Mouse (Mus musculus): Measurements from ENCODE around the gene Nlk. TPM values are rescaled to one million over a fixed set of nuclear protein-coding genes. Genes with fewer than 3 reads are reported as not detected.
"Not testable (repeated sequence)": the region's sequence is repeated elsewhere in the genome, so short reads cannot be mapped to it uniquely, and the experiment has no call there.

Nlk gene
- polyA plus RNA-seq, 1 experiment from 2014 or later, result 14.9 TPM

DNA sequence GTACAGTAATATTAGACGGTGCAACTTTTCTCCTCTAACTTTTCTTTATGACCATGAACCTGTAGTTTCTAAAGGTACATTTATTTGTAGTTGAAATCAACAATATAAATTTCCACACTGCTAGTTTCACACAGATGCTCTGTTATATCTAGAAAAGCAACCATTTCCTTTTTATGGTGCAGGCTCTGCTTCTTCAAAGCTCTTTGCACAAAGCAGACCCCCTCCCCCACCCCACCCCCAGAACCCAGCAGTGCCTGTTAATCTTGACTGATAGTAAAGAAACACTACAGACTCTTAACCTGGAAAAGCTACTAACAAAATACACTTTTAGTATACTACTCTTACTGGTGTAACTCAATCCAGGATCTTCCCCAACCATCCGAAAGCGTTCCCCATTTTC is 6.6 kb downstream of the Nlk start:
- 70% methylated on average over 3 of the region's 3 CpGs for WGBS
- no peak overlapping the region for H3K4me3 ChIP-seq (ENCODE audit: control insufficient read depth in 1 of 2, insufficient read depth in 1 of 2, low read depth in 1 of 2, low read length in 2 of 2)
- peak overlapping the region; percentile 5 for H3K4me2 ChIP-seq (ENCODE audit: low read length)
- no peaks in the 10 kb centered on the region for H3K27me3 ChIP-seq (ENCODE audit: control insufficient read depth, insufficient read depth, low read length)
- H3K4me1 ChIP-seq (ENCODE audit: control insufficient read depth in 2 of 2, insufficient read depth in 2 of 2, low read length in 2 of 2), result peaks cover 9 to 56% of the 10 kb centered on the region in 2 experiments
- 0 out of 4 replicates have a peak overlapping the region, but pooled peaks of 1 of the 2 experiments have one; percentile 7 for H3K27ac ChIP-seq (replicated peaks in 1 of 2; ENCODE audit: control insufficient read depth in 1 of 2, insufficient read depth in 1 of 2, low read depth in 2 of 2, low read length in 2 of 2)
- no peaks in the 10 kb centered on the region for H3K9me3 ChIP-seq (ENCODE audit: control insufficient read depth, low read length)
- 0 out of 2 replicates have a peak, but pooled peaks cover 6% of the 10 kb centered on the region for H3K36me3 ChIP-seq (ENCODE audit: control insufficient read depth, insufficient read depth, low read length)
- no peak for ATAC-seq (ENCODE audit: insufficient number of reproducible peaks, insufficient read depth, low FRiP score, low read depth)
- H3K9ac ChIP-seq (ENCODE audit: low read length), result no peak overlapping the region

DNA sequence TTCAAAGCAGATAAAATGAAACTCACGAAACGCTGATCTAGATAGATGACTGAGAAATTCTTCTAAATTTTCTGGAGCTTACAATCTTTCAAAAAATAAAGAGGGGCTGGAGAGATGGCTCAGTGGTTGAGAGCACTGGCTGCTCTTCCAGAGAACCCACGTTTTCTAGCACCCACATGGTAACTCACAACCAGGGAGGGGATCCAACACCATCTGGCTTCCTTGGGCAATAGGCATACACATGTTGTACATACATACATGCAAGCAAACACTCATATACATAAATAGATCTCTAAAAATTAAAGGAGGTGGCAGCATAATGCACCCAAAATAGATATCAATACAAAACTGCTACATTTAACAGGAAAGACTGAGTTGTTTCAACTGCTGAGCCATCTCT is 16.1 kb downstream of the Nlk start:
- Histone ChIP-seq H3K4me3 (ENCODE audit: control insufficient read depth in 1 of 2, insufficient read depth in 1 of 2, low read depth in 1 of 2, low read length in 2 of 2) (no peak overlapping the region), H3K9me3 (ENCODE audit: control insufficient read depth, low read length) (no peaks in the 10 kb centered on the region), H3K27me3 (ENCODE audit: control insufficient read depth, insufficient read depth, low read length) (no peaks in the 10 kb centered on the region), H3K4me2 (ENCODE audit: low read length) (no peak overlapping the region), H3K36me3 (ENCODE audit: control insufficient read depth, insufficient read depth, low read length) (peaks cover 21% of the 10 kb centered on the region), H3K4me1 (ENCODE audit: control insufficient read depth in 2 of 2, insufficient read depth in 2 of 2, low read length in 2 of 2) (no peaks in the 10 kb centered on the region), H3K27ac (replicated peaks in 1 of 2; ENCODE audit: control insufficient read depth in 1 of 2, insufficient read depth in 1 of 2, low read depth in 2 of 2, low read length in 2 of 2) (no peak overlapping the region), H3K9ac (ENCODE audit: low read length) (no peak overlapping the region)
- no peak for ATAC-seq (ENCODE audit: insufficient number of reproducible peaks, insufficient read depth, low FRiP score, low read depth)
- 84% methylated on average over 3 of the region's 3 CpGs for WGBS

DNA sequence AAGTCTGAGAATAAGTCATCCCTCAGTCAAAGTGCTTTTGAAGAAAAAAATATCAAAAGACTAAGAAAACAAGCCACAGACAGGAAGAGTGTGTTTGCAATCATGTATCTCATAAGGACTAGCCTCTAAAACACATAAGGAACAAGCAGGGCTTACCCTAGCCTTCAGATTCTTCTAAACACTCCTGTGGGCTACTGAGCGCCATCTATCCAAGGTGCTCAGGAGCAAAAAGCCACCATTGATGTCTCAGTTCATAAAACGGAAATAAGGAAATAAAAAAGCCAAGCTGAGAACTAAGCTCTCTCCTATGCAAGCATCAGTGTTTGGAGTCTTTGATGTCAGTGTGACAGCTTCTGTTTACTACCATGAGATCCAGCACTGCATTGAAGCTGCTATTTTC is 18.4 kb downstream of the Nlk start:
- Histone ChIP-seq H3K9ac (ENCODE audit: low read length) (no peak overlapping the region), H3K27me3 (ENCODE audit: control insufficient read depth, insufficient read depth, low read length) (no peaks in the 10 kb centered on the region), H3K4me2 (ENCODE audit: low read length) (no peak overlapping the region), H3K4me1 (ENCODE audit: control insufficient read depth in 2 of 2, insufficient read depth in 2 of 2, low read length in 2 of 2) (no peaks in the 10 kb centered on the region), H3K9me3 (ENCODE audit: control insufficient read depth, low read length) (no peaks in the 10 kb centered on the region), H3K4me3 (ENCODE audit: control insufficient read depth in 1 of 2, insufficient read depth in 1 of 2, low read depth in 1 of 2, low read length in 2 of 2) (no peak overlapping the region), H3K27ac (replicated peaks in 1 of 2; ENCODE audit: control insufficient read depth in 1 of 2, insufficient read depth in 1 of 2, low read depth in 2 of 2, low read length in 2 of 2) (no peak overlapping the region), H3K36me3 (ENCODE audit: control insufficient read depth, insufficient read depth, low read length) (peaks cover 6% of the 10 kb centered on the region; the same call in 1 of the 2 replicates)
- WGBS, result 63% methylated on average over 2 of the region's 2 CpGs
- ATAC-seq (ENCODE audit: insufficient number of reproducible peaks, insufficient read depth, low FRiP score, low read depth), result no peak

DNA sequence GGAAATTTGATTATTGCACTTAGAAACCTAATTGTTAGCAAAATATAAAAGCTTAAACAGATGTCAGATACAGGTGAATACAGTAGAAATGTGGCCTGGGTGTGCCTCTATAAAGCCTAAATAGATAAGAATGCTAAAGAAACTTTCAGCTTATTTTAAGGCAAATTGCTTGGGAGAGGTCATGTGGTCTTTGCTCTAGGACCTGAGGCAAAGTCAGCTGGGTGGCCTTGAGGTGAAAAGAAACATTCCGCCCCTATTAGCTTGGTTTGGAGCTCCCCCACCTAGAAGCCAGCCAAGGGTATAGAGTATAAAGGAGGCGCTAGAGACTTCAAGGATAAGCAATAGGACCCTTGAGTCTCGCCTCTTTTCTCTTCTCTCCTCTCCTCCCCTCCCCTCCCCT is 28.5 kb downstream of the Nlk start:
- Histone ChIP-seq H3K27ac (replicated peaks in 1 of 2; ENCODE audit: control insufficient read depth in 1 of 2, insufficient read depth in 1 of 2, low read depth in 2 of 2, low read length in 2 of 2) (no peak overlapping the region), H3K4me2 (ENCODE audit: low read length) (no peak overlapping the region), H3K4me1 (ENCODE audit: control insufficient read depth in 2 of 2, insufficient read depth in 2 of 2, low read length in 2 of 2) (peaks cover 2 to 29% of the 10 kb centered on the region in 2 experiments), H3K36me3 (ENCODE audit: control insufficient read depth, insufficient read depth, low read length) (no peaks in the 10 kb centered on the region), H3K9me3 (ENCODE audit: control insufficient read depth, low read length) (no peaks in the 10 kb centered on the region), H3K27me3 (ENCODE audit: control insufficient read depth, insufficient read depth, low read length) (no peaks in the 10 kb centered on the region), H3K9ac (ENCODE audit: low read length) (no peak overlapping the region), H3K4me3 (ENCODE audit: control insufficient read depth in 1 of 2, insufficient read depth in 1 of 2, low read depth in 1 of 2, low read length in 2 of 2) (no peak overlapping the region)
- ATAC-seq (ENCODE audit: insufficient number of reproducible peaks, insufficient read depth, low FRiP score, low read depth), result no peak
- WGBS, result 51% methylated on average over 3 of the region's 3 CpGs

DNA sequence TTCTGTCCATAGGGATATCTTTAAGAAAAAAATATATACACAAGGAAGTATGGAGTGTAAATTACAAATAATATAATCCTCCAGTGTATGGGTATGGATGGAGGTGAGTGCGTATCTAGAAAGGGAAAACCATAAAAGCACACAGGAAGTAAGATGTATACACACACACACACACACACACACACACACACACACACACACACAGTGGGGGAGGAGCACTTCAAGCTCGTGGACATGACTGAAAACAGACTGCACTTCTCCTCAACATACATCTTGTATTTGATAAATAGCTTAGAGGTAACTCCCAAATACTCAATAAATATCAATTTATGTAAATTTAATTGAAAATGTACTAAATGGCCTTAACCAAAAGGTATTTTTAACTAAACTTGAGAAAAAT is 32.3 kb downstream of the Nlk start:
- Histone ChIP-seq H3K27ac (replicated peaks in 1 of 2; ENCODE audit: control insufficient read depth in 1 of 2, insufficient read depth in 1 of 2, low read depth in 2 of 2, low read length in 2 of 2) (no peak overlapping the region), H3K36me3 (ENCODE audit: control insufficient read depth, insufficient read depth, low read length) (no peaks in the 10 kb centered on the region), H3K4me3 (ENCODE audit: control insufficient read depth in 1 of 2, insufficient read depth in 1 of 2, low read depth in 1 of 2, low read length in 2 of 2) (no peak overlapping the region), H3K4me1 (ENCODE audit: control insufficient read depth in 2 of 2, insufficient read depth in 2 of 2, low read length in 2 of 2) (peaks cover 2 to 30% of the 10 kb centered on the region in 2 experiments), H3K27me3 (ENCODE audit: control insufficient read depth, insufficient read depth, low read length) (no peaks in the 10 kb centered on the region), H3K4me2 (ENCODE audit: low read length) (no peak overlapping the region), H3K9me3 (ENCODE audit: control insufficient read depth, low read length) (no peaks in the 10 kb centered on the region), H3K9ac (ENCODE audit: low read length) (no peak overlapping the region)
- no peak for ATAC-seq (ENCODE audit: insufficient number of reproducible peaks, insufficient read depth, low FRiP score, low read depth)
- 55% methylated on average over 2 of the region's 2 CpGs for WGBS

DNA sequence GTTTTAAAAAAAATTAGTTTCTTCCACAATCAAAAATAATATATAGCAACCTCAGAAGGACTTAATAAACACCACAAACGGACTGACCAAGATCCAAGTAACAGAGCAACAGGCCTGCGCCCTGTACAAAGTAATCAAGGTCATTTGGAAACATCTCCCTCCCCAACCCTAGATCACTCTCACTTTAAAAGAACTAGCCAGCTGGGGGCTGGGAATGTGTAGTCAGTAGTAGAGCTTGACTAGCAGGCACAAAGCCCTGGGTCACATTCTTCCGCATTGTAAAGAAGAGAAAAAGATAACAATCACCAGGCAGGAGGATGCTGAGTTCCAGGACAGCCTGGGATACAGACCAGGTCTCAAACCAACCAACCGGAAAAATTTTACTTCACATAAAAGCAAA is 33.3 kb downstream of the Nlk start:
- no peak overlapping the region for H3K9ac ChIP-seq (ENCODE audit: low read length)
- peak overlapping the region; percentile 26 to 55; a peak in 3 of 4 replicates for H3K27ac ChIP-seq (replicated peaks in 1 of 2; ENCODE audit: control insufficient read depth in 1 of 2, insufficient read depth in 1 of 2, low read depth in 2 of 2, low read length in 2 of 2)
- H3K4me3 ChIP-seq (ENCODE audit: control insufficient read depth in 1 of 2, insufficient read depth in 1 of 2, low read depth in 1 of 2, low read length in 2 of 2), result no peak overlapping the region
- H3K36me3 ChIP-seq (ENCODE audit: control insufficient read depth, insufficient read depth, low read length), result no peaks in the 10 kb centered on the region
- H3K4me2 ChIP-seq (ENCODE audit: low read length), result no peak overlapping the region
- peaks cover 2 to 29% of the 10 kb centered on the region in 2 experiments for H3K4me1 ChIP-seq (ENCODE audit: control insufficient read depth in 2 of 2, insufficient read depth in 2 of 2, low read length in 2 of 2)
- ATAC-seq (ENCODE audit: insufficient number of reproducible peaks, insufficient read depth, low FRiP score, low read depth), result no peak
- no peaks in the 10 kb centered on the region for H3K9me3 ChIP-seq (ENCODE audit: control insufficient read depth, low read length)
- 25% methylated on average over 4 of the region's 4 CpGs for WGBS
- H3K27me3 ChIP-seq (ENCODE audit: control insufficient read depth, insufficient read depth, low read length), result no peaks in the 10 kb centered on the region

DNA sequence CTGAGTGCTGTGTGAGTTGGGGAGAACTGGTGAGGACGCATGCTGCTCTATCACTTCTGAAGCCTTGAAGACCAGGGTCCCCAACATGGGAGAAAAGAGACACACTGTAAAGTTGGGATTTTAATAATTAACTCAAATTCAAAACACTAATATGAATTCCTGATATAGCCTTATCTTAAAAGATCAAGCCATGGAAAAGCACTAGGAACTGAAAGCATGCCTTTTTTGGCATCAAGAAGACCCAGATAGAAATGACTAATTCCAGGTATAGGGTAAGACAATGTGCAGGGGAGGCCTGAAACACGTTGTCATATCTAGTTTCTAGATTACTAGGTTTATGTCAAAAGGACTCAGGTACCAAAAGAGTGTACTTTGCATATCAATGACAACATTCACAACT is 48.0 kb downstream of the Nlk start:
- H3K4me1 ChIP-seq (ENCODE audit: control insufficient read depth in 2 of 2, insufficient read depth in 2 of 2, low read length in 2 of 2), result peaks cover 0 to under 1% of the 10 kb centered on the region in 2 experiments; a peak in 1 of 4 replicates
- 0 out of 2 replicates have a peak, but pooled peaks cover 5% of the 10 kb centered on the region for H3K36me3 ChIP-seq (ENCODE audit: control insufficient read depth, insufficient read depth, low read length)
- no peaks in the 10 kb centered on the region for H3K27me3 ChIP-seq (ENCODE audit: control insufficient read depth, insufficient read depth, low read length)
- no peak overlapping the region for H3K4me3 ChIP-seq (ENCODE audit: control insufficient read depth in 1 of 2, insufficient read depth in 1 of 2, low read depth in 1 of 2, low read length in 2 of 2)
- no peak overlapping the region for H3K4me2 ChIP-seq (ENCODE audit: low read length)
- no peaks in the 10 kb centered on the region for H3K9me3 ChIP-seq (ENCODE audit: control insufficient read depth, low read length)
- ATAC-seq (ENCODE audit: insufficient number of reproducible peaks, insufficient read depth, low FRiP score, low read depth), result no peak
- H3K9ac ChIP-seq (ENCODE audit: low read length), result no peak overlapping the region
- no peak overlapping the region for H3K27ac ChIP-seq (replicated peaks in 1 of 2; ENCODE audit: control insufficient read depth in 1 of 2, insufficient read depth in 1 of 2, low read depth in 2 of 2, low read length in 2 of 2)
- WGBS, result 89% methylated on average over 2 of the region's 2 CpGs

DNA sequence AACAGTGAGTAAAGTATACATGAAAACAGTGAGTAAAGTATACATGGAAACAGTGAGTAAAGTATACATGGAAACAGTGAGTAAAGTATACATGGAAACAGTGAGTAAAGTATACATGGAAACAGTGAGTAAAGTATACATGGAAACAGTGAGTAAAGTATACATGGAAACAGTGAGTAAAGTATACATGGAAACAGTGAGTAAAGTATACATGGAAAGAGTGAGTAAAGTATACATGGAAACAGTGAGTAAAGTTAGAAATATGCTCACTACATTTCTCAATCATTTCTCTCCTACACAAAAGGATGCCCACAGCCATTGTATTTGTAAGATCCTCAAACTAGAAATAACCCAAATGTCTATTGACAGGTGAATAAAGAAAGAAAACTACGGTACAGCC is 48.8 kb downstream of the Nlk start:
- not testable (repeated sequence) for ATAC-seq (ENCODE audit: insufficient number of reproducible peaks, insufficient read depth, low FRiP score, low read depth); H3K27ac ChIP-seq (replicated peaks in 1 of 2; ENCODE audit: control insufficient read depth in 1 of 2, insufficient read depth in 1 of 2, low read depth in 2 of 2, low read length in 2 of 2); H3K36me3 ChIP-seq (ENCODE audit: control insufficient read depth, insufficient read depth, low read length); H3K4me1 ChIP-seq (ENCODE audit: control insufficient read depth in 2 of 2, insufficient read depth in 2 of 2, low read length in 2 of 2); H3K9ac ChIP-seq (ENCODE audit: low read length); H3K27me3 ChIP-seq (ENCODE audit: control insufficient read depth, insufficient read depth, low read length); H3K4me3 ChIP-seq (ENCODE audit: control insufficient read depth in 1 of 2, insufficient read depth in 1 of 2, low read depth in 1 of 2, low read length in 2 of 2); H3K4me2 ChIP-seq (ENCODE audit: low read length); H3K9me3 ChIP-seq (ENCODE audit: control insufficient read depth, low read length)
- WGBS, result 98% methylated on average over 1 of the region's 1 CpGs

Data from heart, embryonic 14.5 days (tissue).